Mouse (Mus musculus) kidney, postnatal 0 days (tissue): ENCODE results near the gene Samd5. TPM values are rescaled to one million over a fixed set of nuclear protein-coding genes. Genes with fewer than 3 reads are reported as not detected.

Experiments
- ATAC-seq: fragments of 200-750 bp; cut with Nextera tagmentation; replicated peaks from 2 replicates; pipeline ENCODE4 v1.8.0; 2017; ENCODE audit warnings: low read depth, moderate number of reproducible peaks, moderate TSS enrichment, moderate library complexity; ENCODE audit not compliant: low FRiP score
- DNase-seq: peaks from one replicate; pipeline ENCODE4 v3.0.0-alpha.2; 2016; ENCODE audit warnings: low spot score
- H3K27ac ChIP-seq: fragments of 300-500 bp; sonication (generic); 2 replicates; pipeline ENCODE4 v1.5.1; 2014; ENCODE audit warnings: mild to moderate bottlenecking
- H3K27me3 ChIP-seq: fragments of 300-500 bp; sonication (generic); 2 replicates; pipeline ENCODE4 v1.6.1; 2014; ENCODE audit warnings: low read length, mixed read lengths; ENCODE audit not compliant: insufficient read depth
- H3K36me3 ChIP-seq: fragments of 300-500 bp; sonication (generic); 2 replicates; pipeline ENCODE4 v1.6.1; 2014; ENCODE audit warnings: low read length, mixed read lengths; ENCODE audit not compliant: insufficient read depth
- H3K4me1 ChIP-seq: fragments of 300-500 bp; sonication (generic); replicated peaks from 2 replicates; pipeline ENCODE4 v1.6.1; 2014; ENCODE audit warnings: antibody characterized with exemption, low read length, mixed read lengths; ENCODE audit not compliant: insufficient read depth
- H3K4me2 ChIP-seq: fragments of 300-500 bp; sonication (generic); 2 replicates; pipeline ENCODE4 v1.6.1; 2014; ENCODE audit warnings: mild to moderate bottlenecking, low read length, moderate library complexity, mixed read lengths
- H3K4me3 ChIP-seq: fragments of 300-500 bp; sonication (generic); replicated peaks from 2 replicates; pipeline ENCODE4 v1.5.1; 2014; ENCODE audit warnings: low read depth, low read length
- H3K9ac ChIP-seq: fragments of 300-500 bp; sonication (generic); 2 replicates; pipeline ENCODE4 v1.6.1; 2014; ENCODE audit warnings: low read depth, low read length
- H3K9me3 ChIP-seq: fragments of 300-500 bp; sonication (generic); replicated peaks from 2 replicates; pipeline ENCODE4 v1.6.1; 2016; ENCODE audit warnings: low read length, inconsistent platforms, mixed read lengths
- CTCF ChIP-seq: IDR thresholded peaks from 2 replicates; pipeline ENCODE4 v1.5.1; 2016; ENCODE audit warnings: antibody characterized with exemption, low read depth, mild to moderate bottlenecking, moderate library complexity
- WGBS: fragments of 180-500 bp; shearing (Covaris S2); extraction: QIAGEN DNeasy Blood & Tissue Kit; methylation state at CpG from one replicate; pipeline ENCODE4 v1.1.7; 2014; 5-methylcytosine and 5-hydroxymethylcytosine counted together
- polyA plus RNA-seq: library from polyadenylated mRNA; unstranded; fragments of >200 nt; fragmentation: Nextera tagmentation; extraction: Ambion mirVana; gene quantifications from 2 replicates; pipeline ENCODE4 v1.2.1, GENCODE M21; 2015

Samd5 gene
- polyA plus RNA-seq, 1 experiment from 2014 or later = 1.7 TPM

- Histone ChIP-seq H3K9ac (no peak overlapping the region), H3K4me3 (no peak overlapping the region), H3K36me3 (no peaks in the 10 kb centered on the region), H3K4me2 (no peak overlapping the region), H3K9me3 (no peaks in the 10 kb centered on the region), H3K27me3 (no peaks in the 10 kb centered on the region), H3K4me1 (no peaks in the 10 kb centered on the region), H3K27ac (no peak overlapping the region)
- no peak for TF ChIP-seq CTCF
- WGBS = 87% methylated on average over 4 of the region's 4 CpGs
- ATAC-seq (no peak), DNase-seq (no peak)
These were observed 66.2 kb downstream of the Samd5 start for GRCm38 (mm10) chr10:9608854-9609253.

GRCm38 (mm10) chr10:9607155-9607554 lies 67.9 kb downstream of the Samd5 start:
- Histone ChIP-seq H3K36me3 (no peaks in the 10 kb centered on the region), H3K4me1 (no peaks in the 10 kb centered on the region), H3K9me3 (no peaks in the 10 kb centered on the region), H3K27me3 (no peaks in the 10 kb centered on the region), H3K4me2 (no peak overlapping the region), H3K27ac (no peak overlapping the region), H3K4me3 (no peak overlapping the region), H3K9ac (no peak overlapping the region)
- no peak for TF ChIP-seq CTCF
- WGBS = 84% methylated on average over 2 of the region's 2 CpGs
- DNase-seq (no peak), ATAC-seq (no peak)

GRCm38 (mm10) chr10:9605635-9606034 lies 69.4 kb downstream of the Samd5 start:
- no peaks in the 10 kb centered on the region for H3K27me3 ChIP-seq
- no peaks in the 10 kb centered on the region for H3K4me1 ChIP-seq
- no peaks in the 10 kb centered on the region for H3K36me3 ChIP-seq
- DNase-seq (no peak), ATAC-seq (no peak)
- no peaks in the 10 kb centered on the region for H3K9me3 ChIP-seq
- no peak overlapping the region for H3K27ac ChIP-seq
- H3K9ac ChIP-seq = no peak overlapping the region
- no peak overlapping the region for H3K4me2 ChIP-seq
- no peak for TF ChIP-seq CTCF
- 93% methylated on average over 5 of the region's 5 CpGs for WGBS
- no peak overlapping the region for H3K4me3 ChIP-seq

GRCm38 (mm10) chr10:9603290-9603689 lies 71.7 kb downstream of the Samd5 start:
- H3K9me3 ChIP-seq = no peaks in the 10 kb centered on the region
- H3K4me1 ChIP-seq = no peaks in the 10 kb centered on the region
- no peak overlapping the region for H3K9ac ChIP-seq
- no peak overlapping the region for H3K4me3 ChIP-seq
- DNase-seq (peak; percentile 25), ATAC-seq (no peak)
- H3K4me2 ChIP-seq = no peak overlapping the region
- TF ChIP-seq CTCF = no peak
- no peaks in the 10 kb centered on the region for H3K27me3 ChIP-seq
- H3K27ac ChIP-seq = no peak overlapping the region
- no peaks in the 10 kb centered on the region for H3K36me3 ChIP-seq
- 68% methylated on average over 5 of the region's 5 CpGs for whole genome bisulfite sequencing

GRCm38 (mm10) chr10:9602845-9603244 lies 72.2 kb downstream of the Samd5 start:
- Histone ChIP-seq H3K9ac (no peak overlapping the region), H3K9me3 (no peaks in the 10 kb centered on the region), H3K27me3 (no peaks in the 10 kb centered on the region), H3K4me2 (no peak overlapping the region), H3K4me1 (no peaks in the 10 kb centered on the region), H3K4me3 (no peak overlapping the region), H3K36me3 (no peaks in the 10 kb centered on the region), H3K27ac (no peak overlapping the region)
- ATAC-seq = no peak
- DNase-seq = no peak
- TF ChIP-seq CTCF = no peak
- WGBS = 69% methylated on average over 5 of the region's 5 CpGs

- H3K27me3 ChIP-seq = no peaks in the 10 kb centered on the region
- H3K4me3 ChIP-seq = no peak overlapping the region
- H3K36me3 ChIP-seq = no peaks in the 10 kb centered on the region
- 88% methylated on average over 4 of the region's 4 CpGs for WGBS
- no peak overlapping the region for H3K27ac ChIP-seq
- no peak overlapping the region for H3K4me2 ChIP-seq
- no peak for TF ChIP-seq CTCF
- DNase-seq = no peak
- no peak overlapping the region for H3K9ac ChIP-seq
- no peaks in the 10 kb centered on the region for H3K4me1 ChIP-seq
- no peak for ATAC-seq
- no peaks in the 10 kb centered on the region for H3K9me3 ChIP-seq
These were observed 72.6 kb downstream of the Samd5 start for GRCm38 (mm10) chr10:9602389-9602788.

GRCm38 (mm10) chr10:9596228-9596627 lies 78.8 kb downstream of the Samd5 start:
- no peak for TF ChIP-seq CTCF
- no peaks in the 10 kb centered on the region for H3K4me1 ChIP-seq
- no peaks in the 10 kb centered on the region for H3K9me3 ChIP-seq
- no peak overlapping the region for H3K27ac ChIP-seq
- H3K9ac ChIP-seq = no peak overlapping the region
- DNase-seq (no peak), ATAC-seq (no peak)
- H3K4me3 ChIP-seq = no peak overlapping the region
- WGBS = 91% methylated on average over 5 of the region's 5 CpGs
- no peaks in the 10 kb centered on the region for H3K36me3 ChIP-seq
- no peak overlapping the region for H3K4me2 ChIP-seq
- no peaks in the 10 kb centered on the region for H3K27me3 ChIP-seq
